Mouse (Mus musculus) G1E (cell line): ENCODE results near the gene Ldlr. TPM values are rescaled to one million over a fixed set of nuclear protein-coding genes. Genes with fewer than 3 reads are reported as not detected.

ENCODE experiments used
- ATAC-seq: 2 replicates; pipeline ENCODE4 v1.8.0; 2016; ENCODE audit warnings: mild to moderate bottlenecking; ENCODE audit not compliant: insufficient number of reproducible peaks, poor library complexity, low FRiP score, severe bottlenecking; ENCODE audit errors: extremely low read depth
- DNase-seq: peaks from one replicate; pipeline ENCODE4 v3.0.0; 2012; ENCODE audit warnings: low spot score
- H3K27me3 ChIP-seq: 2 replicates; pipeline ENCODE4 v1.6.1; 2012; ENCODE audit warnings: mild to moderate bottlenecking, low read length, inconsistent platforms; ENCODE audit not compliant: insufficient read depth
- H3K36me3 ChIP-seq: replicated peaks from 2 replicates; pipeline ENCODE3; 2012; ENCODE audit warnings: mild to moderate bottlenecking, inconsistent platforms
- H3K4me1 ChIP-seq: 2 replicates; pipeline ENCODE4 v1.6.1; 2012; ENCODE audit warnings: low read depth, low read length, inconsistent platforms, mixed read lengths; ENCODE audit not compliant: insufficient read depth
- H3K4me3 ChIP-seq: 2 replicates; pipeline ENCODE4 v1.5.1; 2012; ENCODE audit warnings: low read depth, mild to moderate bottlenecking, inconsistent platforms, low read length, moderate library complexity, mixed read lengths
- H3K9me3 ChIP-seq: replicated peaks from 2 replicates; pipeline ENCODE4 v1.6.1; 2012; ENCODE audit warnings: inconsistent platforms
- CTCF ChIP-seq: IDR thresholded peaks from 2 replicates; pipeline ENCODE4 v1.5.1; 2012; ENCODE audit warnings: low read depth, low read length, inconsistent platforms, mixed read lengths
- GATA1 ChIP-seq: IDR thresholded peaks from 2 replicates; pipeline ENCODE4 v1.6.1; 2012; ENCODE audit warnings: borderline replicate concordance, low read length, inconsistent platforms, mixed read lengths
- GATA2 ChIP-seq: IDR thresholded peaks from 2 replicates; pipeline ENCODE4 v1.6.1; 2012; ENCODE audit warnings: low read depth, low read length, inconsistent platforms, borderline replicate concordance
- POLR2AphosphoS5 ChIP-seq: IDR thresholded peaks from 2 replicates; pipeline ENCODE4 v1.6.1; 2012; ENCODE audit warnings: low read depth, low read length, inconsistent platforms; ENCODE audit not compliant: insufficient replicate concordance
- TAL1 ChIP-seq: conservative IDR thresholded peaks from 2 replicates; pipeline ENCODE4 v1.6.1; 2012; ENCODE audit warnings: low read depth, low read length, inconsistent platforms, mixed read lengths
- polyA plus RNA-seq: library from polyadenylated mRNA; stranded (reverse); fragments of >175 nt; gene quantifications from 2 replicates; pipeline ENCODE4 v1.2.3, GENCODE M21; 2012
- total RNA-seq, 2 experiments: library from RNA; stranded (forward) in 1 of 2; stranded (reverse) in 1 of 2; fragments of 200-1000 nt in 1 of 2; fragments of >200 nt in 1 of 2; fragmentation: Nextera tagmentation in 1 of 2; gene quantifications; 2 replicates each; pipeline ENCODE4 v1.2.3; 2014 to 2017

Gene Ldlr
- total and polyA plus RNA-seq, 3 experiments = 21.9 to 52.1 (median 37.5) TPM

DNA sequence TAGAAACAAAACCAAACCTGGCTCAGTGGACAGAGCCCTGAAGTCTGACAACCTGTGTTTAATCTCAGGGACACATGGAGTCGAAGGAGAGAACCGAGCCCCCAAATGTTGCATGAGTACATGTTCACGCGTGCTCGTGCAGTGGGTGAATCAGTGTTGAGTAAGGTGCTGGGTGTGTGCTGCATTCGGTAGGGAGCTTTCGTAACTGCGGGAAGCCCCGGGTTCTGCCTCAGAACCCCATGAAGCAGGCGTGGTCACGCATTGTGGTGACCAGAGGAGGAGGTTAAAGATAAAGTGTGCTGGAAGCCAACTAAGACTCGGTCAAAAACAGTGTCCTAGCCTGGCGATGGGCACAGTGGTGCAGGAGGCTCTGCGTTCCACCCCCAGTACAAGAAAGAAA, 17.1 kb downstream of the Ldlr start:
- Histone ChIP-seq H3K4me1 (peaks cover 39% of the 10 kb centered on the region), H3K27me3 (no peaks in the 10 kb centered on the region), H3K36me3 (peaks cover 94% of the 10 kb centered on the region), H3K4me3 (no peak overlapping the region), H3K9me3 (no peaks in the 10 kb centered on the region)
- TF ChIP-seq TAL1 (no peak), CTCF (no peak), POLR2AphosphoS5 (no peak), GATA1 (no peak), GATA2 (no peak)
- ATAC-seq (no peak), DNase-seq (no peak)

DNA sequence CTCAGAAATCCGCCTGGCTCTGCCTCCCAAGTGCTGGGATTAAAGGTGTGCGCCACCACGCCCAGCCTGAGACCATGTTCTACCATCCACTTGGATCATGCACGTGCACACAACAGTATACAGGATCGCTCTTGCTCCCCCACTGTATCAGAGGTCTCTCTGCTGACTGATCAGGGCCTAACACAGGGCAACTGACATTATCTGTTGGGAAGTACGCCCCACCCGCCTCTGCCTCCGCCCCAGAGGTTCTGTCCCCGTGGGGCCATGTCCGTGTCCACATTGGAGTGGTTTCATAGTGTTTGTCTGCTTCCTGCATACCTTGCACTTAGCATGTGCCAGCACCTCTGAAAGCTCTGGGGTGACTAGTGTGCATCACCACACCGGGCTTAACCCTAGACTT, 18.2 kb downstream of the Ldlr start:
- no peak for TF ChIP-seq CTCF
- no peak for TF ChIP-seq GATA2
- no peak for TF ChIP-seq GATA1
- no peak for TF ChIP-seq TAL1
- TF ChIP-seq POLR2AphosphoS5 = no peak
- Histone ChIP-seq H3K4me1 (peaks cover 46% of the 10 kb centered on the region), H3K36me3 (peaks cover 95% of the 10 kb centered on the region), H3K27me3 (no peaks in the 10 kb centered on the region), H3K9me3 (no peaks in the 10 kb centered on the region), H3K4me3 (no peak overlapping the region)
- DNase-seq (no peak), ATAC-seq (no peak)

DNA sequence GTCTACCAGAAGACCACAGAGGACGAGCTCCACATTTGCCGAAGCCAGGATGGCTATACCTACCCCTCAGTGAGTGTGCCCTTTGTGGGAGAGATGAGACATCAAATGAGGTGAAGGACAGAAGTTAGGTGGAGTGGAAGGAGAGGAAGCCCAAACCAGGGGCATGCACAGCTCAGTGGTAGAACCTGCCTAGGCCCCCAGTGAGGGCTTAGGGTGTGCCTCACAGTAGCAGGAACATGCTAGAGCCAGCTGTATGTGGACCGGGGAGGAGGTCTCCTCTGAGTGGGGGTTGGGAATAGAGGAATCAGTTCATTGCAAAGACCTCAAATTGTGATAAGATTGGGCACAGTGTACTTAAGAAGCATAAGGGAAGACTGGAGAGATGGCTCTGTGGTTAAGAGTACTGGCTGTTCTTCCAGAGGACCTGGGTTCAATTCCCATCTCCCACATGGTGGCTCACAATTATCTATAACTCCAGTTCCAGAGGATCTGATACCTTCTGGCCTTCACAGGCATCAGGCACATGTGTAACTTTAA, 24.0 kb downstream of the Ldlr start:
- Histone ChIP-seq H3K4me1 (peaks cover 45% of the 10 kb centered on the region), H3K27me3 (no peaks in the 10 kb centered on the region), H3K4me3 (no peak overlapping the region), H3K9me3 (no peaks in the 10 kb centered on the region), H3K36me3 (peaks cover 94% of the 10 kb centered on the region)
- no peak for DNase-seq
- ATAC-seq = no peak
- TF ChIP-seq GATA2 = no peak

DNA sequence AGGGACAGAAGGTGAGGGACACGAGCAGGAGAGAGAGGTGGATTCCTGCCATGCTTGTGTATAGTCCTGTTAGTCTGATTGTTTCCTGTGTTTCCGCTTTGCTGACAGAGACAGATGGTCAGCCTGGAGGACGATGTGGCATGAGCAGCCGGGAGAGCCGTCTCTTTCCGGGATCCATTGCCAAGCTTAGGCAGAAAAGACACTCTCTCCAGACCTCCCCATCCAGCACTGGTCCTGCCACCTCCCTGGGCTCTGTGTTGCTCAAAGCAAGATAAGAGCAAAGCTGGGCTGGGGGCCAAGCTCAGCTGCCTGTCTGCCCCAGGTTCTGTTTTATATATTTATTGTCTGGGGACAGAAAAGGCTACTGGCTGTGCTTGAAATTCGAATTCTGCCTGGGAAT, 24.8 kb downstream of the Ldlr start:
- no peaks in the 10 kb centered on the region for H3K9me3 ChIP-seq
- H3K4me1 ChIP-seq = peaks cover 49% of the 10 kb centered on the region
- ATAC-seq (no peak), DNase-seq (peak; percentile 27)
- no peak for TF ChIP-seq GATA2
- peaks cover 92% of the 10 kb centered on the region for H3K36me3 ChIP-seq
- no peak overlapping the region for H3K4me3 ChIP-seq
- no peaks in the 10 kb centered on the region for H3K27me3 ChIP-seq

DNA sequence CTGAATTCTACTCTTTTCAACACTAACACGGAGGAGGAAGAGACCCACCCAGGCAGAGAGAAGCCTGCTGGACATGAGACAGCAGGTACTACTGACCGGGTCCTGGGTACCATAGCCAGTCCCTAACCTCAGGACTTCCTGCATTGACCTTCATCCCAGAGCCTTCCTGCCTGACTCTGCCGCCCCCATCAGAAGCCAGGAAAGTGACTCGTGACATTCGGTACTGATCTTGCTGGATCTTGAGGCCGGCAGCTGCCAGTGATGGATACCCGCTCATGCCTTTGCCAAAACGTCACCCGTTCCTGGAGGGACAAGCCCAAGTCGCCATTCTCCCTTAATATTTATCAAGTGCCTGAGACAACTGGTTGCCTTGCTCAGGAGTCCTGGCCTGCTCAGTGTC, 25.2 kb downstream of the Ldlr start:
- Histone ChIP-seq H3K27me3 (no peaks in the 10 kb centered on the region), H3K4me3 (no peak overlapping the region), H3K4me1 (peaks cover 49% of the 10 kb centered on the region), H3K36me3 (peaks cover 93% of the 10 kb centered on the region), H3K9me3 (no peaks in the 10 kb centered on the region)
- no peak for ATAC-seq
- no peak for TF ChIP-seq GATA1
- TF ChIP-seq GATA2 = no peak
- no peak for TF ChIP-seq CTCF
- DNase-seq = no peak

DNA sequence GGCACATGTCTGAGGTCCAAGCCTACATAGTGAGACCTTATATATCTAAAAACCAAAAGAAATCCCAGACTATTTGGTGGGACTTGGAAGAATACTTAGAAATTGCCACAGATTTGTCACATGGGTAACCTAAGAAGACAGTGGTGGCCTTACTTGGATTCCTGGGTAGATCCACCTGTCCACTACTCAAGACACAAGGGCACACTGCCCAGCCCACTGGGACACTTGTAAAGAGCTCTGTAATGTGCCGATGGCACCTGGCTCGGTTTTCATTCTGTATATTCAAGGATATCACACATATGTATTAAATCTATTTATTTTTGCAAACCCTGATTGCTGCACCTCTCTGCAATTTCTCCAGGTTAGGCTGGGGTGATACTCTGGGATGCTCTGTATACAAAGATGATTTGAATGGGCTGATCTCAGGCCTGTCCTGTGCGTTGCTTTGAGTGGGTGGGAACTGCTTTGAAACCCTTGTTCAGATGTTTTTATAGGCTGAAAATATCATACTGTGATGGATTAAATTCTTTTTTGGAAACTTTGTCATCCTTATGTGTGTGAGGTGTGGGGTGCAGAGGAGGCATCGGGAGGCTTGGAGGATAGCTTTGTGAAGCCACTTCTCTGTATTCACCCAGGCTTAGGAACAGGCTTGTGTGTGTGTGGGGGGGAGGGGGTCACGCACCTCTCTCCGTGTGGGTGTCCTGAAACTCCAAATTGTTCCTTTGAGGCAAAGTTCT, 26.3 kb downstream of the Ldlr start:
- Histone ChIP-seq H3K36me3 (peaks cover 93% of the 10 kb centered on the region), H3K4me3 (no peak overlapping the region), H3K27me3 (no peaks in the 10 kb centered on the region), H3K9me3 (no peaks in the 10 kb centered on the region), H3K4me1 (peaks cover 47% of the 10 kb centered on the region)
- ATAC-seq = no peak
- DNase-seq = no peak
- TF ChIP-seq TAL1 (no peak), GATA1 (no peak), CTCF (no peak), POLR2AphosphoS5 (no peak), GATA2 (no peak)

DNA sequence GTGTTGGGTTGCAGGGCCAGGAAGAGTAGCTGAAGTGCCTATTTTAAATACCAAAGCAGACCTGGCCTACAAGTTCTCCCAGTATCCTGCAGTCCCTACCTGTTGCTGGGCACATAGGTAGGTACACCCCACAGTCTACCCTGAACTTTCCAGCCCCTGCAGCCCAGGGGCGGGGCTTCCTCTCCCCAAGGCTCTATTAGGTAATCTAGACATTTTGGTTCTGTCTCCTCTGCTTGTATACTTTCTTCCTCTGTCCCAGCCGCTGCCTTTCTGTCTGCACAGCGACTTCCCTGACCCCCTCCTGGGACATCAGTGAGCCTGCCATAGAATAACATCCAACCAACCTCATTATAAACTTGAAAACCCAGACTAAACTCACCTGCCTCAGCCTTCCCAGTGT, 27.1 kb downstream of the Ldlr start:
- Histone ChIP-seq H3K27me3 (no peaks in the 10 kb centered on the region), H3K36me3 (peaks cover 93% of the 10 kb centered on the region), H3K4me3 (no peak overlapping the region), H3K9me3 (no peaks in the 10 kb centered on the region), H3K4me1 (peaks cover 50% of the 10 kb centered on the region)
- TF ChIP-seq CTCF (no peak), GATA1 (no peak), POLR2AphosphoS5 (no peak), TAL1 (no peak), GATA2 (no peak)
- ATAC-seq (no peak), DNase-seq (no peak)
